Mouse (Mus musculus): ENCODE data around the gene Hif1an.

GRCm38 (mm10) chr19:44544372-44544771, 18.3 kb upstream of the Hif1an start:
- TF ChIP-seq CTCF (IDR thresholded peaks at IDR 0.05; ENCODE audit: control insufficient read depth, insufficient read depth, insufficient read length), result no peak
- no peak for TF ChIP-seq MAX (IDR thresholded peaks at IDR 0.05)
- no peak for TF ChIP-seq FOSL1 (IDR thresholded peaks at IDR 0.05; ENCODE audit: insufficient read depth, low read length, poor library complexity, severe bottlenecking)
- TF ChIP-seq USF1 (IDR thresholded peaks at IDR 0.05; ENCODE audit: low read depth), result no peak

All from C2C12 (cell line).